Mouse (Mus musculus): ENCODE data around the gene Pvalb.

GRCm38 (mm10) chr15:78165292-78165691 is 40.9 kb downstream of the Pvalb start:
- TF ChIP-seq CTCF (IDR thresholded peaks at IDR 0.05; ENCODE audit: low read depth) (no peak), EP300 (IDR thresholded peaks at IDR 0.05; ENCODE audit: low read depth) (no peak)
